Mouse (Mus musculus) hindbrain, embryonic 10.5 days (tissue): Measurements from ENCODE around the gene Rcor1. TPM values are rescaled to one million over a fixed set of nuclear protein-coding genes. Genes with fewer than 3 reads are reported as not detected.
A peak's percentile ranks its signal among the peaks of the same experiment; 100 is the strongest.

Source experiments
- DNase-seq: peaks from one replicate; pipeline ENCODE4 v3.0.0-alpha.2; 2017; ENCODE audit warnings: low spot score
- H3K27ac ChIP-seq: fragments of 300-500 bp; sonication (generic); 2 replicates; pipeline ENCODE4 v1.5.1; 2016; ENCODE audit warnings: mild to moderate bottlenecking, moderate library complexity
- H3K27me3 ChIP-seq: fragments of 300-500 bp; sonication (generic); 2 replicates; pipeline ENCODE4 v1.6.1; 2016; ENCODE audit warnings: mild to moderate bottlenecking; ENCODE audit not compliant: poor library complexity, insufficient read depth, severe bottlenecking
- H3K36me3 ChIP-seq: fragments of 300-500 bp; sonication (generic); 2 replicates; pipeline ENCODE4 v1.6.1; 2016; ENCODE audit warnings: mild to moderate bottlenecking, moderate library complexity
- H3K4me1 ChIP-seq: fragments of 300-500 bp; sonication (generic); replicated peaks from 2 replicates; pipeline ENCODE4 v1.6.1; 2016; ENCODE audit warnings: mild to moderate bottlenecking
- H3K4me3 ChIP-seq: fragments of 300-500 bp; sonication (generic); 2 replicates; pipeline ENCODE4 v1.5.1; 2016; ENCODE audit warnings: mild to moderate bottlenecking, moderate library complexity
- H3K9me3 ChIP-seq: fragments of 300-500 bp; sonication (generic); 2 replicates; pipeline ENCODE4 v1.6.1; 2016; ENCODE audit warnings: mild to moderate bottlenecking, moderate library complexity
- WGBS: fragments of 180-500 bp; shearing (Covaris S2); methylation state at CpG from one replicate; pipeline ENCODE4 v1.1.7; 2016; 5-methylcytosine and 5-hydroxymethylcytosine counted together
- polyA plus RNA-seq: library from polyadenylated mRNA; unstranded; fragments of >200 nt; fragmentation: Nextera tagmentation; extraction: Ambion mirVana; gene quantifications from 2 replicates; pipeline ENCODE4 v1.2.1, GENCODE M21; 2016

Gene Rcor1
- polyA plus RNA-seq, 1 experiment from 2014 or later, result 5.0 TPM

- Histone ChIP-seq H3K27ac (no peak overlapping the region), H3K36me3 (peaks cover 22% of the 10 kb centered on the region), H3K4me3 (no peak overlapping the region), H3K9me3 (no peaks in the 10 kb centered on the region), H3K4me1 (peaks cover 20% of the 10 kb centered on the region), H3K27me3 (no peaks in the 10 kb centered on the region)
- 61% methylated on average over 3 of the region's 3 CpGs for WGBS
- no peak for DNase-seq
Observed at GRCm38 (mm10) chr12:111088731-111089141, 49.6 kb downstream of the Rcor1 start.

GRCm38 (mm10) chr12:111089145-111089544, 50.0 kb downstream of the Rcor1 start:
- 72% methylated on average over 7 of the region's 7 CpGs for WGBS
- H3K27ac ChIP-seq, result peak overlapping the region; percentile 30; the same call in 1 of the 2 replicates

DNA sequence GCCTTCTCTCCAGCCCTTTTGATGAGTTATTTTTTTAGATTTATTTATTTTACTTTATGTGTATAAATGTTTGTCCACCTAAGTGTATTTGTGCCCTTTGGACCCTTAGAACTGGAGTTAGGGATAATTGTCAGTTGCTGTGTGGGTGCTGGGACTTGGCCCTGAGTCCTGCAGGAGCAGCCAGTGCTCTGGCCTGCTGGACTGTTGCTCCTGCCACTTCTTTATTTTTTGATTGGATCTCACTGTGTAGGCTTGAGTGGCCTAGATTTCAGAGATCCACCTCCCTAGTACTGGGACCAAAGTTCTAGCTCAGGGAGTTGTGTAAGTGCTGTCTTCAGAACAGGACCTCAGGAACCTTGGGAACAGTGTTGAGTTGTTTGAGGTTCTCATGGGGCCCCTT, 51.6 kb downstream of the Rcor1 start:
- no peak overlapping the region for H3K4me3 ChIP-seq
- no peak overlapping the region for H3K27ac ChIP-seq
- H3K9me3 ChIP-seq, result no peaks in the 10 kb centered on the region
- H3K4me1 ChIP-seq, result peaks cover 20% of the 10 kb centered on the region
- DNase-seq, result no peak
- no peaks in the 10 kb centered on the region for H3K27me3 ChIP-seq
- peaks cover 32% of the 10 kb centered on the region for H3K36me3 ChIP-seq

More at GRCm38 (mm10) chr12:111089145-111089544, 50.0 kb downstream of the Rcor1 start:
- no peak overlapping the region for H3K4me3 ChIP-seq
- no peak for DNase-seq
- peaks cover 20% of the 10 kb centered on the region for H3K4me1 ChIP-seq
- H3K27me3 ChIP-seq, result no peaks in the 10 kb centered on the region
- peaks cover 23% of the 10 kb centered on the region for H3K36me3 ChIP-seq
- no peaks in the 10 kb centered on the region for H3K9me3 ChIP-seq

DNA sequence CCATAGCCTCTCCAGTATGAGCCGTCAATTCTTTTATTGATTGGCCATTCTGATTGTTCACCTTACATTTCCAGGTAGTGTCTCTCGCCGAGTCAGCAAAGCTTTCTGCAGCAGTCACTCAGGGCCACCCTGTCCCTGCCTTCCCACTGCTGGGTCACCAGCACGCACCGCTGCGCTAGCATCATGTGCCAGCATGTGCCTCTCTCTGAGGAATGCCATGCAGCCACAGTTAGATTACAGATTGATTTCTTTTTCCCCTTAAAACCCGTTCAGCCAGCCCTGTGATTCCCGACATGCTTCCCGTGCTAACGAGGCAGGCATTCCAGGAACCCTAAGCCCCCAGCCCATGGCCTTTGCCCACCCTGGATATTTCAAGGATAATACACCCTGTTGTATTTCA, 52.8 kb downstream of the Rcor1 start:
- 92% methylated on average over 10 of the region's 10 CpGs for WGBS

GRCm38 (mm10) chr12:111094073-111094472, 54.9 kb downstream of the Rcor1 start:
- Histone ChIP-seq H3K4me3 (no peak overlapping the region), H3K9me3 (no peaks in the 10 kb centered on the region), H3K27me3 (no peaks in the 10 kb centered on the region), H3K36me3 (peaks cover 64% of the 10 kb centered on the region), H3K4me1 (peaks cover 9% of the 10 kb centered on the region), H3K27ac (no peak overlapping the region)
- 80% methylated on average over 5 of the region's 5 CpGs for WGBS
- DNase-seq, result no peak

More for the DNA sequence above, 52.8 kb downstream of the Rcor1 start:
- no peaks in the 10 kb centered on the region for H3K9me3 ChIP-seq
- no peaks in the 10 kb centered on the region for H3K27me3 ChIP-seq
- DNase-seq, result no peak
- peaks cover 43% of the 10 kb centered on the region for H3K36me3 ChIP-seq
- peaks cover 20% of the 10 kb centered on the region for H3K4me1 ChIP-seq
- no peak overlapping the region for H3K4me3 ChIP-seq
- H3K27ac ChIP-seq, result peak overlapping the region; percentile 45; the same call in 1 of the 2 replicates

GRCm38 (mm10) chr12:111095086-111095485, 55.9 kb downstream of the Rcor1 start:
- Histone ChIP-seq H3K36me3 (peaks cover 71% of the 10 kb centered on the region), H3K9me3 (no peaks in the 10 kb centered on the region), H3K27ac (no peak overlapping the region), H3K4me1 (0 out of 2 replicates have a peak, but pooled peaks cover 3% of the 10 kb centered on the region), H3K4me3 (no peak overlapping the region), H3K27me3 (no peaks in the 10 kb centered on the region)
- 94% methylated on average over 6 of the region's 6 CpGs for WGBS
- no peak for DNase-seq

DNA sequence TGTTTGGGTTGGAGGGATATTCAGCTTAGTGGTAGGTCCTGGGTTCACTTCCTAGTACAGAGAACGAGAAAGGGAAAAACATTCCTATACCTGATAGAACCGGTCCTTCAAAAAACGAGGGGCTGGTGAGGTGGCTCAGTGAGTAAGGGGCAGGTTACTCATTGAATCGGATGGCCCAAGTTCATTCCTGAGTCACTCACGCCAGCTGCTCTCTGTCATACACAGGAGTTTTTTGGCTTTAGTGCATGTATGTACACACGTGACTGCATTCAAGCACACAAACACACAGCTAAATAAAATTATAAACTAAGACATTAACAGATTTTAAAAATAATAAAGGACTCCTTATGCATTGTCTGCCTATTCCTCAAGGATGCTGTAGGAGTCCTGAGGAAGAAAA, 57.1 kb downstream of the Rcor1 start:
- no peak for DNase-seq
- no peaks in the 10 kb centered on the region for H3K9me3 ChIP-seq
- no peak overlapping the region for H3K4me3 ChIP-seq
- 0 out of 2 replicates have a peak, but pooled peaks cover 3% of the 10 kb centered on the region for H3K4me1 ChIP-seq
- H3K36me3 ChIP-seq, result peaks cover 83% of the 10 kb centered on the region
- WGBS, result 92% methylated on average over 6 of the region's 6 CpGs
- no peaks in the 10 kb centered on the region for H3K27me3 ChIP-seq
- no peak overlapping the region for H3K27ac ChIP-seq

- H3K36me3 ChIP-seq, result peaks cover 85% of the 10 kb centered on the region
Observed at GRCm38 (mm10) chr12:111097036-111097435, 57.9 kb downstream of the Rcor1 start.

DNA sequence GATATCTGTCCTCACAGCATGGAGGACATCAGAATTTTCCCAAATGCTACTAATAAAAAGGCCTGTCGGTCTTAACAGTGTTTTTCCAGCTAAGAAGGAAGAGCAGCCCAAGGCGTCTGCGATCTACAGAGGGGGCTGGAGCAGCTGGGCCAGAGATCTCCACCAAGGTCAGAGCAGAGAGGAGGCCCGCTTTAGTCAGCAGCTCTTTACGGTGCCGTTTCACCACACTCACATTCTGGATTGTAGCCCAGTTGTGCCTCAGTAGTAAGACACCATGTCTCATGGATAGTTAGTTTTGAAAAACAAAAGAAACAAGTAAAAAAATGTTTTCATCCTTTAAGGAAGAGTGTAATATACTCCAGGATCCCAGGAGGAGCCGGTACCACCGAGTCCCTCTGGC, 72.0 kb downstream of the Rcor1 start:
- peaks cover 93% of the 10 kb centered on the region for H3K36me3 ChIP-seq
- no peak for DNase-seq

More at GRCm38 (mm10) chr12:111097036-111097435, 57.9 kb downstream of the Rcor1 start:
- Histone ChIP-seq H3K4me1 (0 out of 2 replicates have a peak, but pooled peaks cover under 1% of the 10 kb centered on the region), H3K4me3 (no peak overlapping the region), H3K27ac (no peak overlapping the region), H3K9me3 (no peaks in the 10 kb centered on the region), H3K27me3 (no peaks in the 10 kb centered on the region)
- DNase-seq, result no peak
- WGBS, result 96% methylated on average over 8 of the region's 8 CpGs

GRCm38 (mm10) chr12:111114593-111114992, 75.4 kb downstream of the Rcor1 start:
- Histone ChIP-seq H3K4me1 (peaks cover 27% of the 10 kb centered on the region), H3K9me3 (no peaks in the 10 kb centered on the region), H3K4me3 (no peak overlapping the region), H3K36me3 (peaks cover 94% of the 10 kb centered on the region), H3K27ac (no peak overlapping the region), H3K27me3 (no peaks in the 10 kb centered on the region)
- no peak for DNase-seq
- WGBS, result 92% methylated on average over 5 of the region's 5 CpGs

More for the DNA sequence above, 72.0 kb downstream of the Rcor1 start:
- peaks cover 18% of the 10 kb centered on the region for H3K4me1 ChIP-seq
- H3K27ac ChIP-seq, result no peak overlapping the region
- WGBS, result 93% methylated on average over 8 of the region's 8 CpGs
- H3K27me3 ChIP-seq, result no peaks in the 10 kb centered on the region
- no peak overlapping the region for H3K4me3 ChIP-seq
- H3K9me3 ChIP-seq, result no peaks in the 10 kb centered on the region

DNA sequence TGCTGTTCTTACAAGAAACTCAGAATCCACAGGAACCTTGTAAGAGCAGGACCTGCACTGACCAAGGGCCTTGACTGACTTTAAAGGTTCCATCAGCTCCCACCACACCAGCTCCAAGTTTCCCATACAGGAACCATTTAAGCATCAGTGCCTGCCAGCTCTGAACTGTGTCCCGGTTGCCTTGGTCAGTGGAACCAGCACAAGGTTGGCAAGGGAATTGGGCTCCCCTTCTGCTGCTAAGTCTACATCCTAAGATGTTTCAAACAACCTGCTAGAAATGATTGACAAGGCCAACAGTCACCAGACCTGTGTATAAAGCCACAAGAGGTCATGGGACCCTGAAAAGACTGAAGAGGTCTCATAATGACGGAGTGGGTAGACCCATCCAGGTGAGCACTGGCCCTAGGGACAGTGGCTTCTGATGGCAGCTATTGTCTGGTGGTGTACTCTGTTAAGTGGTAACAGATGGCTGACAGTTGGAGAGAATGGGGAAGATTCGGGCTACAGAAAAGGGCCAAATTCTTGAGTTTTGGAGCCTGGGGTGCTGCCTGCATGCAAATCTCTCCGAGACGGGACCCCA, 80.4 kb downstream of the Rcor1 start:
- no peak overlapping the region for H3K27ac ChIP-seq
- H3K27me3 ChIP-seq, result no peaks in the 10 kb centered on the region
- H3K36me3 ChIP-seq, result peaks cover 70% of the 10 kb centered on the region
- no peak for DNase-seq
- H3K4me3 ChIP-seq, result no peak overlapping the region
- peaks cover 24% of the 10 kb centered on the region for H3K4me1 ChIP-seq
- WGBS, result 92% methylated on average over 5 of the region's 5 CpGs
- H3K9me3 ChIP-seq, result peaks cover 6% of the 10 kb centered on the region; the same call in 1 of the 2 replicates

DNA sequence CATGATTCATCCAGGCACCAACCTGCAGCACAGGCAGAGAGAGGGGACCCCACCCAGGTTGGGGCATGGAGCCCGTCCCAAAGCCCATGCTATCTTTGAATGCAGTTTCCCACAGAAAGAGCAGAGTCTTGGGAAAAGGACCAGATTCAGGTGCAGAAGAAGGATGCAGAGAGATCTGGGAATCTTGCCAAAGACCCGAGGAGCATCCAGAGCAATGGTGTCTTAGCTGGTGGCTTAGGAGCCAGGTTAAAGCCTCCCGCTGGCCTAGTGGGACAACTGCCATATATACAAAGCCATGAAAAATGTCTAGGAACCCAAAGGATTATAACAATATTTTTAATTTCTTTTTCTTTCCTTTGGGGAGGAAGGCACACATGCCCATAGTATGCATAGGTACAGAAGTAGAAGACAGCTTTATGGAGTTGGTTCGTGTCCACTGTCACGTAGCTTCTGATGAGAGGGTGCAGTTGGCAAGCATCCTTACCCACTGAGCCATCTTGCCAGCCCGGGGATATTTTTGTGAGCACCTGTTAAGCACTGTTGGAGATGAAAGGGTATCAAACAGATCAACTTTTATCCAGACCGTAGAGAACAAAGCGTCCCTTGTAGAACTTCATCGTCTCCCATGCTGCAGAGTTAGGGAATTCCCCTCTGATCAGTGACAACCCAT, 82.0 kb downstream of the Rcor1 start:
- WGBS, result 93% methylated on average over 9 of the region's 9 CpGs
- no peak overlapping the region; the same call in 1 of the 2 replicates for H3K27ac ChIP-seq
- H3K27me3 ChIP-seq, result no peaks in the 10 kb centered on the region
- DNase-seq, result no peak
- H3K4me3 ChIP-seq, result no peak overlapping the region
- H3K36me3 ChIP-seq, result peaks cover 60% of the 10 kb centered on the region
- H3K4me1 ChIP-seq, result peaks cover 17% of the 10 kb centered on the region
- H3K9me3 ChIP-seq, result peaks cover 6% of the 10 kb centered on the region; the same call in 1 of the 2 replicates

DNA sequence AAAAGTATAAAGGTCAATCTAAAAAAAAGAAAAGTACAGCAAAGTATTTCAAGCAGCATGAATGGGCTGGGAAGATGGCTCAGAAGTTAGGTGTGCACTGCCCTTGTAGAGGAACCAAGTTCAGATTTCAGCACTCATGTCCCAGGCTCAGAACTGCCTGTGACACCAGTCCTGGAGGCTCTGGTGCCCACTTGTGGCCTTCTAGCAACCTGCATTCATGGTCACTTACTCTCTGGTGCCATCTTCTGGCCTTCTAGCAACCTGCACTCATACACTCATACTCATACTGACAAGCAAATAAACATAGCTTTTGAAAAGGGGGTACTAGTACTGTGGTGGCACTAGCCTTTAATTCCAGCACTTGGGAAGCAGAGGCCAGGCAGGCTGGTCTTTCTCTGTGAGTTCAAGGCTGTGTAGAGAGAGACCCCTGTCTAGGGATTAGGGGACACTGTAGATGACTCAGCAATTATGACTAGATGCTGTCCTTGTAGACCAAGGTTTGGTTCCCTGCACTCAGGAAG, 83.2 kb downstream of the Rcor1 start:
- no peak for DNase-seq

More for the DNA sequence above, 83.2 kb downstream of the Rcor1 start:
- H3K27me3 ChIP-seq, result no peaks in the 10 kb centered on the region
- no peak overlapping the region for H3K27ac ChIP-seq
- H3K4me3 ChIP-seq, result no peak overlapping the region
- peaks cover 6% of the 10 kb centered on the region; the same call in 1 of the 2 replicates for H3K9me3 ChIP-seq
- H3K36me3 ChIP-seq, result peaks cover 47% of the 10 kb centered on the region
- peaks cover 10% of the 10 kb centered on the region; the same call in 1 of the 2 replicates for H3K4me1 ChIP-seq
